Mouse (Mus musculus) brain, embryonic 14.5 days (tissue): ENCODE results near the gene Spink4.

Source experiments
- CTCF ChIP-seq: fragments of 200-500 bp; IDR thresholded peaks from 2 replicates; pipeline ENCODE4 v1.5.1; 2012; ENCODE audit warnings: inconsistent platforms, mild to moderate bottlenecking, moderate library complexity, borderline replicate concordance; ENCODE audit not compliant: insufficient read depth, insufficient read length; ENCODE audit errors: extremely low read depth
- POLR2A ChIP-seq: fragments of 200-500 bp; IDR thresholded peaks from 2 replicates; pipeline ENCODE4 v1.6.1; 2012; ENCODE audit warnings: mild to moderate bottlenecking, inconsistent platforms, borderline replicate concordance; ENCODE audit not compliant: poor library complexity, insufficient read depth, insufficient read length, severe bottlenecking; ENCODE audit errors: extremely low read depth

GRCm38 (mm10) chr4:40976651-40977050 lies 56.8 kb downstream of the Spink4 start:
- TF ChIP-seq CTCF: no peak
- TF ChIP-seq POLR2A: no peak
